Comparison of ENCODE assay signal across 15 mouse cellular contexts in genomic region chr14:29157096-29157495, GRCm38 (mm10).
"Had no signal": no experiment of that assay in that cellular context is flagged by ENCODE, and none has a peak within 500 bp of the region (broad histone marks: within the 10 kb centered on the region; RNA-seq: fewer than 3 reads in every experiment).

No protein-coding gene starts in this region.

- H3K27me3 ChIP-seq: kidney, embryonic 15.5 days; limb, embryonic 12.5 days; neural tube, embryonic 15.5 days had no signal

- H3K4me1 ChIP-seq: kidney, embryonic 15.5 days; neural tube, embryonic 15.5 days had no signal

- H3K9me3 ChIP-seq: midbrain, embryonic 10.5 days; neural tube, embryonic 15.5 days had no signal

- H3K27ac ChIP-seq: kidney, embryonic 15.5 days; limb, embryonic 12.5 days; midbrain, embryonic 10.5 days; neural tube, embryonic 15.5 days; stomach, postnatal 0 days had no signal

- H3K4me2 ChIP-seq: kidney, embryonic 15.5 days; limb, embryonic 12.5 days; liver, embryonic 11.5 days; lung, embryonic 14.5 days; neural tube, embryonic 15.5 days had no signal

- H3K36me3 ChIP-seq: kidney, embryonic 15.5 days; limb, embryonic 12.5 days; neural tube, embryonic 15.5 days had no signal

- H3K9ac ChIP-seq: kidney, embryonic 15.5 days; limb, embryonic 12.5 days; lung, embryonic 14.5 days; neural tube, embryonic 15.5 days had no signal

- H3K4me3 ChIP-seq: kidney, embryonic 15.5 days; limb, embryonic 12.5 days; midbrain, embryonic 10.5 days; myocyte; neural tube, embryonic 15.5 days had no signal

- DNase-seq: kidney, postnatal 14 days; lung, embryonic 14.5 days; lung, postnatal 10 days; lung, postnatal 4 days; midbrain, embryonic 14.5 days; right cerebral cortex, adult 18-20 months; right cerebral cortex, postnatal 25 days; thymus, postnatal 4 days had no signal
